Mouse (Mus musculus): ENCODE results near the gene Jak3. TPM values are rescaled to one million over a fixed set of nuclear protein-coding genes. Genes with fewer than 3 reads are reported as not detected.

The Jak3 gene
- 0.99 and 1.4 TPM in 2 replicates for polyA plus RNA-seq (2014; fragmentation: Nextera tagmentation; extraction: Ambion mirVana)

- 2% methylated on average over 39 of the region's 40 CpGs for WGBS
- Histone ChIP-seq H3K9me3 (ENCODE audit: control insufficient read depth, low read length) (no peaks in the 10 kb centered on the region), H3K4me2 (replicated peaks; ENCODE audit: low read depth, low read length) (peak within 1 kb of the TSS; percentile 85), H3K27ac (ENCODE audit: low read depth, low read length) (no peak within 1 kb of the TSS), H3K27me3 (ENCODE audit: control insufficient read depth, insufficient read depth, low read length) (peaks cover 60% of the 10 kb centered on the region), H3K36me3 (ENCODE audit: control insufficient read depth, insufficient read depth, low read length) (no peaks in the 10 kb centered on the region), H3K4me3 (ENCODE audit: low read depth, low read length) (peak within 1 kb of the TSS; percentile 42), H3K9ac (ENCODE audit: low read depth, low read length) (peak within 1 kb of the TSS; percentile 70), H3K4me1 (replicated peaks; ENCODE audit: control insufficient read depth, insufficient read depth, low read length) (no peaks in the 10 kb centered on the region; the same call in 1 of the 2 replicates)
- DNase-seq (ENCODE audit: low spot score), result peak; percentile 63
- ATAC-seq (ENCODE audit: low FRiP score), result 0 out of 2 replicates have a peak, but pooled peaks have one; percentile 31
Measured at GRCm38 (mm10) chr8:71676020-71676741, at the start of gene Jak3. TSS of gene Jak3 (plus strand) at chr8:71676296.

- Histone ChIP-seq H3K4me1 (replicated peaks; ENCODE audit: control insufficient read depth, insufficient read depth, low read length) (peaks cover 5% of the 10 kb centered on the region), H3K27ac (ENCODE audit: low read depth, low read length) (no peak overlapping the region), H3K27me3 (ENCODE audit: control insufficient read depth, insufficient read depth, low read length) (peaks cover 17% of the 10 kb centered on the region), H3K36me3 (ENCODE audit: control insufficient read depth, insufficient read depth, low read length) (peaks cover 20% of the 10 kb centered on the region), H3K9ac (ENCODE audit: low read depth, low read length) (no peak overlapping the region), H3K4me2 (replicated peaks; ENCODE audit: low read depth, low read length) (no peak overlapping the region), H3K9me3 (ENCODE audit: control insufficient read depth, low read length) (no peaks in the 10 kb centered on the region), H3K4me3 (ENCODE audit: low read depth, low read length) (no peak overlapping the region)
- ATAC-seq (ENCODE audit: low FRiP score), result no peak
- 86% methylated on average over 9 of the region's 9 CpGs for WGBS
- no peak for DNase-seq (ENCODE audit: low spot score)
Measured at GRCm38 (mm10) chr8:71626753-71627152, 49.3 kb upstream of the Jak3 start.

- Histone ChIP-seq H3K4me1 (replicated peaks; ENCODE audit: control insufficient read depth, insufficient read depth, low read length) (peaks cover 5% of the 10 kb centered on the region), H3K27ac (ENCODE audit: low read depth, low read length) (no peak overlapping the region), H3K27me3 (ENCODE audit: control insufficient read depth, insufficient read depth, low read length) (peaks cover 19% of the 10 kb centered on the region), H3K4me2 (replicated peaks; ENCODE audit: low read depth, low read length) (no peak overlapping the region), H3K4me3 (ENCODE audit: low read depth, low read length) (no peak overlapping the region), H3K36me3 (ENCODE audit: control insufficient read depth, insufficient read depth, low read length) (peaks cover 13% of the 10 kb centered on the region), H3K9me3 (ENCODE audit: control insufficient read depth, low read length) (no peaks in the 10 kb centered on the region), H3K9ac (ENCODE audit: low read depth, low read length) (no peak overlapping the region)
- ATAC-seq (ENCODE audit: low FRiP score) (no peak), DNase-seq (ENCODE audit: low spot score) (no peak)
- WGBS, result 52% methylated on average over 9 of the region's 9 CpGs
Measured at GRCm38 (mm10) chr8:71627265-71628099, 48.6 kb upstream of the Jak3 start.

- H3K36me3 ChIP-seq (ENCODE audit: control insufficient read depth, insufficient read depth, low read length), result peaks cover 2% of the 10 kb centered on the region
- WGBS, result 7% methylated on average over 16 of the region's 16 CpGs
- H3K4me3 ChIP-seq (ENCODE audit: low read depth, low read length), result peak overlapping the region; percentile 44
- peaks cover 21% of the 10 kb centered on the region for H3K27me3 ChIP-seq (ENCODE audit: control insufficient read depth, insufficient read depth, low read length)
- H3K4me2 ChIP-seq (replicated peaks; ENCODE audit: low read depth, low read length), result peak overlapping the region; percentile 92
- 0 out of 2 replicates have a peak overlapping the region, but pooled peaks have one; percentile 51 for H3K27ac ChIP-seq (ENCODE audit: low read depth, low read length)
- DNase-seq (ENCODE audit: low spot score), result no peak
- peaks cover 3% of the 10 kb centered on the region; the same call in 1 of the 2 replicates for H3K9me3 ChIP-seq (ENCODE audit: control insufficient read depth, low read length)
- ATAC-seq (ENCODE audit: low FRiP score), result no peak; the same call in 1 of the 2 replicates
- peaks cover 5% of the 10 kb centered on the region for H3K4me1 ChIP-seq (replicated peaks; ENCODE audit: control insufficient read depth, insufficient read depth, low read length)
- peak overlapping the region; percentile 68 for H3K9ac ChIP-seq (ENCODE audit: low read depth, low read length)
Measured at GRCm38 (mm10) chr8:71628396-71629095, 47.5 kb upstream of the Jak3 start.

- DNase-seq (ENCODE audit: low spot score) (peak; percentile 96), ATAC-seq (ENCODE audit: low FRiP score) (peak; percentile 89)
- under 1% methylated on average over 55 of the region's 55 CpGs for WGBS
- Histone ChIP-seq H3K27me3 (ENCODE audit: control insufficient read depth, insufficient read depth, low read length) (peaks cover 24% of the 10 kb centered on the region), H3K4me2 (replicated peaks; ENCODE audit: low read depth, low read length) (peak overlapping the region; percentile 92), H3K9me3 (ENCODE audit: control insufficient read depth, low read length) (peaks cover 3% of the 10 kb centered on the region; the same call in 1 of the 2 replicates), H3K4me1 (replicated peaks; ENCODE audit: control insufficient read depth, insufficient read depth, low read length) (peaks cover 5% of the 10 kb centered on the region), H3K36me3 (ENCODE audit: control insufficient read depth, insufficient read depth, low read length) (no peaks in the 10 kb centered on the region), H3K27ac (ENCODE audit: low read depth, low read length) (peak overlapping the region; percentile 51; the same call in 1 of the 2 replicates), H3K4me3 (ENCODE audit: low read depth, low read length) (peak overlapping the region; percentile 44), H3K9ac (ENCODE audit: low read depth, low read length) (peak overlapping the region; percentile 68)
Measured at GRCm38 (mm10) chr8:71629096-71629697, 46.9 kb upstream of the Jak3 start.

GRCm38 (mm10) chr8:71629781-71630212 lies 46.3 kb upstream of the Jak3 start:
- H3K9me3 ChIP-seq (ENCODE audit: control insufficient read depth, low read length), result peaks cover 3% of the 10 kb centered on the region; the same call in 1 of the 2 replicates
- peak overlapping the region; percentile 92 for H3K4me2 ChIP-seq (replicated peaks; ENCODE audit: low read depth, low read length)
- H3K27me3 ChIP-seq (ENCODE audit: control insufficient read depth, insufficient read depth, low read length), result peaks cover 26% of the 10 kb centered on the region
- H3K4me3 ChIP-seq (ENCODE audit: low read depth, low read length), result peak overlapping the region; percentile 44
- DNase-seq (ENCODE audit: low spot score), result peak; percentile 58
- peak overlapping the region; percentile 68; the same call in 1 of the 2 replicates for H3K9ac ChIP-seq (ENCODE audit: low read depth, low read length)
- H3K4me1 ChIP-seq (replicated peaks; ENCODE audit: control insufficient read depth, insufficient read depth, low read length), result peaks cover 5% of the 10 kb centered on the region
- no peaks in the 10 kb centered on the region for H3K36me3 ChIP-seq (ENCODE audit: control insufficient read depth, insufficient read depth, low read length)
- no peak overlapping the region for H3K27ac ChIP-seq (ENCODE audit: low read depth, low read length)
- peak; percentile 51 for ATAC-seq (ENCODE audit: low FRiP score)
- WGBS, result 4% methylated on average over 25 of the region's 25 CpGs

- peaks cover 28% of the 10 kb centered on the region for H3K27me3 ChIP-seq (ENCODE audit: control insufficient read depth, insufficient read depth, low read length)
- 86% methylated on average over 6 of the region's 6 CpGs for WGBS
- DNase-seq (ENCODE audit: low spot score) (no peak), ATAC-seq (ENCODE audit: low FRiP score) (no peak)
- peaks cover 5% of the 10 kb centered on the region for H3K4me1 ChIP-seq (replicated peaks; ENCODE audit: control insufficient read depth, insufficient read depth, low read length)
- no peaks in the 10 kb centered on the region for H3K36me3 ChIP-seq (ENCODE audit: control insufficient read depth, insufficient read depth, low read length)
- peaks cover 3% of the 10 kb centered on the region; the same call in 1 of the 2 replicates for H3K9me3 ChIP-seq (ENCODE audit: control insufficient read depth, low read length)
- H3K4me3 ChIP-seq (ENCODE audit: low read depth, low read length), result no peak overlapping the region
- H3K9ac ChIP-seq (ENCODE audit: low read depth, low read length), result no peak overlapping the region
- no peak overlapping the region for H3K27ac ChIP-seq (ENCODE audit: low read depth, low read length)
- H3K4me2 ChIP-seq (replicated peaks; ENCODE audit: low read depth, low read length), result no peak overlapping the region
Measured at GRCm38 (mm10) chr8:71630761-71631160, 45.3 kb upstream of the Jak3 start.

- Histone ChIP-seq H3K4me1 (replicated peaks; ENCODE audit: control insufficient read depth, insufficient read depth, low read length) (peaks cover 5% of the 10 kb centered on the region), H3K27me3 (ENCODE audit: control insufficient read depth, insufficient read depth, low read length) (peaks cover 28% of the 10 kb centered on the region), H3K4me3 (ENCODE audit: low read depth, low read length) (no peak overlapping the region), H3K9ac (ENCODE audit: low read depth, low read length) (no peak overlapping the region), H3K4me2 (replicated peaks; ENCODE audit: low read depth, low read length) (no peak overlapping the region), H3K27ac (ENCODE audit: low read depth, low read length) (no peak overlapping the region), H3K9me3 (ENCODE audit: control insufficient read depth, low read length) (peaks cover 3% of the 10 kb centered on the region; the same call in 1 of the 2 replicates), H3K36me3 (ENCODE audit: control insufficient read depth, insufficient read depth, low read length) (no peaks in the 10 kb centered on the region)
- ATAC-seq (ENCODE audit: low FRiP score) (no peak), DNase-seq (ENCODE audit: low spot score) (no peak)
- 69% methylated on average over 2 of the region's 2 CpGs for WGBS
Measured at GRCm38 (mm10) chr8:71631897-71632296, 44.2 kb upstream of the Jak3 start.

Data from hindbrain, embryonic 11.5 days (tissue).